Mouse (Mus musculus) neural tube, embryonic 14.5 days (tissue): ENCODE measurements around the gene Cdipt. TPM values are rescaled to one million over a fixed set of nuclear protein-coding genes. Genes with fewer than 3 reads are reported as not detected.

ENCODE experiments used
- ATAC-seq: fragments of 200-750 bp; cut with Nextera tagmentation; 2 replicates; pipeline ENCODE4 v1.8.0; 2017; ENCODE audit warnings: low read depth, mild to moderate bottlenecking, moderate TSS enrichment, moderate library complexity
- H3K27ac ChIP-seq: fragments of 300-500 bp; sonication (generic); 2 replicates; pipeline ENCODE4 v1.5.1; 2014; ENCODE audit warnings: low read depth, mild to moderate bottlenecking, control low read depth, low read length, moderate library complexity, mixed read lengths
- H3K27me3 ChIP-seq: fragments of 300-500 bp; sonication (generic); 2 replicates; pipeline ENCODE4 v1.6.1; 2014; ENCODE audit warnings: low read length; ENCODE audit not compliant: control insufficient read depth, insufficient read depth
- H3K36me3 ChIP-seq: fragments of 300-500 bp; sonication (generic); 2 replicates; pipeline ENCODE4 v1.6.1; 2014; ENCODE audit warnings: low read length, mixed read lengths; ENCODE audit not compliant: control insufficient read depth, insufficient read depth
- H3K4me1 ChIP-seq: fragments of 300-500 bp; sonication (generic); 2 replicates; pipeline ENCODE4 v1.6.1; 2014; ENCODE audit warnings: low read length; ENCODE audit not compliant: control insufficient read depth, insufficient read depth
- H3K4me2 ChIP-seq: fragments of 300-500 bp; sonication (generic); 2 replicates; pipeline ENCODE4 v1.6.1; 2014; ENCODE audit warnings: mild to moderate bottlenecking, low read depth, low read length, control low read depth
- H3K4me3 ChIP-seq: fragments of 300-500 bp; sonication (generic); 2 replicates; pipeline ENCODE4 v1.5.1; 2014; ENCODE audit warnings: low read depth, low read length, control low read depth, mixed read lengths
- H3K9ac ChIP-seq: fragments of 300-500 bp; sonication (generic); replicated peaks from 2 replicates; pipeline ENCODE4 v1.6.1; 2014; ENCODE audit warnings: low read depth, mild to moderate bottlenecking, control low read depth, low read length, mixed read lengths
- H3K9me3 ChIP-seq: fragments of 300-500 bp; sonication (generic); 2 replicates; pipeline ENCODE4 v1.6.1; 2016; ENCODE audit warnings: low read length; ENCODE audit not compliant: control insufficient read depth
- WGBS: fragments of 180-500 bp; shearing (Covaris S2); extraction: QIAGEN DNeasy Blood & Tissue Kit; methylation state at CpG from one replicate; pipeline ENCODE4 v1.1.7; 2014; 5-methylcytosine and 5-hydroxymethylcytosine counted together
- polyA plus RNA-seq: library from polyadenylated mRNA; unstranded; fragments of >200 nt; fragmentation: Nextera tagmentation; extraction: Ambion mirVana; gene quantifications from 2 replicates; pipeline ENCODE4 v1.2.1, GENCODE M21; 2014

Cdipt gene
- polyA plus RNA-seq, 1 experiment from 2014 or later = 105 TPM

GRCm38 (mm10) chr7:126981601-126982000 is 5.9 kb downstream of the Cdipt start:
- Histone ChIP-seq H3K4me1 (0 out of 2 replicates have a peak, but pooled peaks cover 8% of the 10 kb centered on the region), H3K27ac (no peak overlapping the region), H3K9ac (no peak overlapping the region), H3K4me3 (no peak overlapping the region), H3K4me2 (no peak overlapping the region), H3K36me3 (peaks cover 18% of the 10 kb centered on the region), H3K27me3 (no peaks in the 10 kb centered on the region), H3K9me3 (no peaks in the 10 kb centered on the region)
- whole genome bisulfite sequencing = 87% methylated on average over 2 of the region's 2 CpGs
- no peak for ATAC-seq

- H3K27ac ChIP-seq = no peak overlapping the region
- 94% methylated on average over 4 of the region's 4 CpGs for WGBS
- H3K4me2 ChIP-seq = no peak overlapping the region
- no peaks in the 10 kb centered on the region for H3K27me3 ChIP-seq
- no peak overlapping the region for H3K9ac ChIP-seq
- no peak for ATAC-seq
- H3K9me3 ChIP-seq = no peaks in the 10 kb centered on the region
- no peak overlapping the region for H3K4me3 ChIP-seq
- H3K36me3 ChIP-seq = peaks cover 18% of the 10 kb centered on the region
- 0 out of 2 replicates have a peak, but pooled peaks cover 6% of the 10 kb centered on the region for H3K4me1 ChIP-seq
These were observed 6.3 kb downstream of the Cdipt start for GRCm38 (mm10) chr7:126982054-126982453.

- Histone ChIP-seq H3K4me1 (no peaks in the 10 kb centered on the region), H3K4me3 (no peak overlapping the region), H3K4me2 (no peak overlapping the region), H3K27me3 (no peaks in the 10 kb centered on the region), H3K9ac (no peak overlapping the region), H3K36me3 (peaks cover 18% of the 10 kb centered on the region), H3K9me3 (no peaks in the 10 kb centered on the region), H3K27ac (no peak overlapping the region)
- WGBS = 93% methylated on average over 7 of the region's 7 CpGs
- no peak for ATAC-seq
These were observed 7.4 kb downstream of the Cdipt start for GRCm38 (mm10) chr7:126983113-126983512.

GRCm38 (mm10) chr7:126984667-126985444 is 9.1 kb downstream of the Cdipt start:
- Histone ChIP-seq H3K9ac (no peak overlapping the region), H3K27me3 (no peaks in the 10 kb centered on the region), H3K4me1 (no peaks in the 10 kb centered on the region), H3K9me3 (no peaks in the 10 kb centered on the region), H3K36me3 (peaks cover 6% of the 10 kb centered on the region), H3K4me2 (no peak overlapping the region), H3K4me3 (no peak overlapping the region), H3K27ac (no peak overlapping the region)
- ATAC-seq = no peak
- WGBS = 55% methylated on average over 10 of the region's 10 CpGs

- Histone ChIP-seq H3K4me1 (no peaks in the 10 kb centered on the region), H3K9ac (no peak overlapping the region), H3K4me3 (no peak overlapping the region), H3K36me3 (peaks cover 1% of the 10 kb centered on the region; the same call in 1 of the 2 replicates), H3K9me3 (no peaks in the 10 kb centered on the region), H3K27ac (no peak overlapping the region), H3K4me2 (no peak overlapping the region), H3K27me3 (no peaks in the 10 kb centered on the region)
- 53% methylated on average over 9 of the region's 9 CpGs for WGBS
- no peak for ATAC-seq
These were observed 10.6 kb downstream of the Cdipt start for GRCm38 (mm10) chr7:126986319-126986718.

- no peak for ATAC-seq
These were observed 13.1 kb downstream of the Cdipt start for GRCm38 (mm10) chr7:126988816-126989215.

GRCm38 (mm10) chr7:126996449-126996848 is 20.7 kb downstream of the Cdipt start:
- Histone ChIP-seq H3K4me3 (no peak overlapping the region), H3K4me1 (no peaks in the 10 kb centered on the region), H3K36me3 (no peaks in the 10 kb centered on the region), H3K27ac (no peak overlapping the region), H3K4me2 (no peak overlapping the region), H3K9me3 (no peaks in the 10 kb centered on the region), H3K9ac (no peak overlapping the region), H3K27me3 (no peaks in the 10 kb centered on the region)
- no peak for ATAC-seq
- WGBS = 70% methylated on average over 4 of the region's 4 CpGs

More at GRCm38 (mm10) chr7:126988816-126989215, 13.1 kb downstream of the Cdipt start:
- H3K27ac ChIP-seq = no peak overlapping the region
- no peak overlapping the region for H3K4me2 ChIP-seq
- 70% methylated on average over 8 of the region's 8 CpGs for WGBS
- H3K4me1 ChIP-seq = no peaks in the 10 kb centered on the region
- H3K36me3 ChIP-seq = no peaks in the 10 kb centered on the region
- H3K9ac ChIP-seq = no peak overlapping the region
- H3K9me3 ChIP-seq = no peaks in the 10 kb centered on the region
- no peaks in the 10 kb centered on the region for H3K27me3 ChIP-seq
- no peak overlapping the region for H3K4me3 ChIP-seq

GRCm38 (mm10) chr7:126999568-126999967 is 23.9 kb downstream of the Cdipt start:
- no peaks in the 10 kb centered on the region for H3K27me3 ChIP-seq
- H3K36me3 ChIP-seq = no peaks in the 10 kb centered on the region
- no peaks in the 10 kb centered on the region for H3K4me1 ChIP-seq
- WGBS = 83% methylated on average over 10 of the region's 10 CpGs
- H3K4me2 ChIP-seq = no peak overlapping the region
- no peak overlapping the region for H3K27ac ChIP-seq
- H3K9me3 ChIP-seq = no peaks in the 10 kb centered on the region
- no peak overlapping the region for H3K9ac ChIP-seq
- no peak for ATAC-seq
- H3K4me3 ChIP-seq = no peak overlapping the region

- H3K9ac ChIP-seq = no peak overlapping the region
- ATAC-seq = no peak
- no peak overlapping the region for H3K4me3 ChIP-seq
- H3K27me3 ChIP-seq = no peaks in the 10 kb centered on the region
- no peak overlapping the region for H3K27ac ChIP-seq
- H3K36me3 ChIP-seq = no peaks in the 10 kb centered on the region
- no peaks in the 10 kb centered on the region for H3K4me1 ChIP-seq
- H3K9me3 ChIP-seq = no peaks in the 10 kb centered on the region
- WGBS = 94% methylated on average over 5 of the region's 5 CpGs
- no peak overlapping the region for H3K4me2 ChIP-seq
These were observed 27.9 kb downstream of the Cdipt start for GRCm38 (mm10) chr7:127003620-127004019.
